Mouse (Mus musculus) adrenal gland (tissue): ENCODE data around the gene Arvcf.

Experiments
- intact Hi-C: fragments of 180-260 bp; cut with DNase I; formaldehyde crosslinking; loops from one replicate; pipeline ENCODE4 v1.15.1; 2025
- long read RNA-seq, 2 experiments: library from polyadenylated mRNA; unstranded; transcript quantifications; one replicate each; pipeline ENCODE4 v2.0.0; 2020; ENCODE audit warnings: borderline replicate concordance in 1 of 2; ENCODE audit not compliant: insufficient replicate concordance in 1 of 2

Arvcf gene
- long read RNA-seq, experiment 1, full-length matches to known transcripts = 4 of 12 reads
- long read RNA-seq, experiment 1, partial matches to known transcripts = 3 of 12 reads
- long read RNA-seq, experiment 1, other reads (novel, unspliced or antisense) = 5 of 12 reads
- long read RNA-seq, experiment 2, full-length matches to known transcripts = 1 of 6 reads
- long read RNA-seq, experiment 2, partial matches to known transcripts = 2 of 6 reads
- long read RNA-seq, experiment 2, other reads (novel, unspliced or antisense) = 3 of 6 reads

GRCm38 (mm10) chr16:18347931-18348600 lies at the start of gene Arvcf, which contains the start of gene Tango2:
Gene Arvcf, plus strand, starts transcription at chr16:18348182.
Gene Tango2, minus strand, starts transcription at chr16:18348103.
- intact Hi-C loops = loop anchor here (5.0 kb wide), 1 partner anchor 269 kb away; no protein-coding TSS in a partner anchor

- intact Hi-C loops = no loop called here
Observed at GRCm38 (mm10) chr16:18308159-18308558, 39.8 kb upstream of the Arvcf start.

GRCm38 (mm10) chr16:18318992-18319391 lies 29.0 kb upstream of the Arvcf start:
- intact Hi-C loops = no loop called here

GRCm38 (mm10) chr16:18321443-18321842 lies 26.5 kb upstream of the Arvcf start:
- intact Hi-C loops = no loop called here

- intact Hi-C loops = no loop called here
Observed at GRCm38 (mm10) chr16:18323460-18323859, 24.5 kb upstream of the Arvcf start.

GRCm38 (mm10) chr16:18324031-18324430 lies 24.0 kb upstream of the Arvcf start:
- intact Hi-C loops = no loop called here

- intact Hi-C loops = no loop called here
Observed at GRCm38 (mm10) chr16:18325741-18326140, 22.2 kb upstream of the Arvcf start.

GRCm38 (mm10) chr16:18327936-18328335 lies 20.0 kb upstream of the Arvcf start:
- intact Hi-C loops = no loop called here

GRCm38 (mm10) chr16:18328524-18328923 lies 19.5 kb upstream of the Arvcf start:
- intact Hi-C loops = no loop called here

- intact Hi-C loops = no loop called here
Observed at GRCm38 (mm10) chr16:18333976-18334375, 14.0 kb upstream of the Arvcf start.

- intact Hi-C loops = no loop called here
Observed at GRCm38 (mm10) chr16:18335981-18336380, 12.0 kb upstream of the Arvcf start.

GRCm38 (mm10) chr16:18337261-18337660 lies 10.7 kb upstream of the Arvcf start:
- intact Hi-C loops = no loop called here

- intact Hi-C loops = no loop called here
Observed at GRCm38 (mm10) chr16:18339866-18340265, 8.1 kb upstream of the Arvcf start.

GRCm38 (mm10) chr16:18341605-18342004 lies 6.4 kb upstream of the Arvcf start:
- intact Hi-C loops = no loop called here

GRCm38 (mm10) chr16:18342076-18342475 lies 5.9 kb upstream of the Arvcf start:
- intact Hi-C loops = no loop called here

- intact Hi-C loops = no loop called here
Observed at GRCm38 (mm10) chr16:18342650-18343570, 5.1 kb upstream of the Arvcf start.

GRCm38 (mm10) chr16:18343778-18344177 lies 4.2 kb upstream of the Arvcf start:
- intact Hi-C loops = no loop called here

- intact Hi-C loops = loop anchor here (5.0 kb wide), 1 partner anchor 272 kb away; no protein-coding TSS in a partner anchor
Observed at GRCm38 (mm10) chr16:18345243-18345642, 2.7 kb upstream of the Arvcf start.

GRCm38 (mm10) chr16:18348601-18349175 lies 706 bp downstream of the Arvcf start:
- intact Hi-C loops = loop anchor here (5.0 kb wide), 1 partner anchor 269 kb away; no protein-coding TSS in a partner anchor

GRCm38 (mm10) chr16:18349761-18350325 lies 1.9 kb downstream of the Arvcf start:
- intact Hi-C loops = loop anchor here (5.0 kb wide), 2 partner anchors 42 to 267 kb away; no protein-coding TSS in a partner anchor
